Mouse (Mus musculus): ENCODE results near the gene Krt31. TPM values are rescaled to one million over a fixed set of nuclear protein-coding genes. Genes with fewer than 3 reads are reported as not detected.

Gene Krt31
- polyA plus RNA-seq, 1 experiment from 2014 or later, result not detected

Other genes with a start within 250 kb of the Krt31 start
- gene Gm11554, start 246.1 kb downstream of the Krt31 start, polyA plus RNA-seq (2016; fragmentation: Nextera tagmentation; extraction: Ambion mirVana), result not detected in 2 replicates
- not detected in 2 replicates for gene Krtap4-13, start 240.7 kb downstream of the Krt31 start, polyA plus RNA-seq (2016; fragmentation: Nextera tagmentation; extraction: Ambion mirVana)
- gene Gm11564, start 234.9 kb downstream of the Krt31 start, polyA plus RNA-seq (2016; fragmentation: Nextera tagmentation; extraction: Ambion mirVana), result not detected in 2 replicates
- gene 2300003K06Rik, start 212.5 kb downstream of the Krt31 start, polyA plus RNA-seq (2016; fragmentation: Nextera tagmentation; extraction: Ambion mirVana), result not detected in 2 replicates
- not detected in 2 replicates for gene Krtap4-16, start 198.9 kb downstream of the Krt31 start, polyA plus RNA-seq (2016; fragmentation: Nextera tagmentation; extraction: Ambion mirVana)
- not detected in 2 replicates for gene Gm11568, start 192.6 kb downstream of the Krt31 start, polyA plus RNA-seq (2016; fragmentation: Nextera tagmentation; extraction: Ambion mirVana)
- gene Gm11559, start 186.1 kb downstream of the Krt31 start, polyA plus RNA-seq (2016; fragmentation: Nextera tagmentation; extraction: Ambion mirVana), result not detected in 2 replicates
- not detected in 2 replicates for gene Krtap9-1, start 177.2 kb downstream of the Krt31 start, polyA plus RNA-seq (2016; fragmentation: Nextera tagmentation; extraction: Ambion mirVana)
- gene Gm11567, start 171.4 kb downstream of the Krt31 start, polyA plus RNA-seq (2016; fragmentation: Nextera tagmentation; extraction: Ambion mirVana), result not detected in 2 replicates
- not detected in 2 replicates for gene Krtap31-1, start 142.6 kb downstream of the Krt31 start, polyA plus RNA-seq (2016; fragmentation: Nextera tagmentation; extraction: Ambion mirVana)
- not detected in 2 replicates for gene Gm11565, start 135.8 kb downstream of the Krt31 start, polyA plus RNA-seq (2016; fragmentation: Nextera tagmentation; extraction: Ambion mirVana)
- gene Krtap31-2, start 114.3 kb downstream of the Krt31 start, polyA plus RNA-seq (2016; fragmentation: Nextera tagmentation; extraction: Ambion mirVana), result not detected in 2 replicates
- gene Krtap9-5, start 102.1 kb downstream of the Krt31 start, polyA plus RNA-seq (2016; fragmentation: Nextera tagmentation; extraction: Ambion mirVana), result not detected in 2 replicates
- gene Krtap29-1, start 71.5 kb downstream of the Krt31 start, polyA plus RNA-seq (2016; fragmentation: Nextera tagmentation; extraction: Ambion mirVana), result not detected in 2 replicates
- not detected in 2 replicates for gene Krtap16-1, start 64.0 kb downstream of the Krt31 start, polyA plus RNA-seq (2016; fragmentation: Nextera tagmentation; extraction: Ambion mirVana)
- gene Krtap17-1, start 56.6 kb downstream of the Krt31 start, polyA plus RNA-seq (2016; fragmentation: Nextera tagmentation; extraction: Ambion mirVana), result not detected in 2 replicates
- gene Krt33a, start 34.3 kb downstream of the Krt31 start, polyA plus RNA-seq (2016; fragmentation: Nextera tagmentation; extraction: Ambion mirVana), result not detected in 2 replicates
- not detected in 2 replicates for gene Krt33b, start 20.7 kb downstream of the Krt31 start, polyA plus RNA-seq (2016; fragmentation: Nextera tagmentation; extraction: Ambion mirVana)
- not detected in 2 replicates for gene Krt34, start 9.0 kb downstream of the Krt31 start, polyA plus RNA-seq (2016; fragmentation: Nextera tagmentation; extraction: Ambion mirVana)
- gene Krt32, start 37.7 kb upstream of the Krt31 start, polyA plus RNA-seq (2016; fragmentation: Nextera tagmentation; extraction: Ambion mirVana), result not detected in 2 replicates
- not detected in 2 replicates for gene Krt35, start 45.7 kb upstream of the Krt31 start, polyA plus RNA-seq (2016; fragmentation: Nextera tagmentation; extraction: Ambion mirVana)
- not detected in 2 replicates for gene Krt36, start 55.1 kb upstream of the Krt31 start, polyA plus RNA-seq (2016; fragmentation: Nextera tagmentation; extraction: Ambion mirVana)
- not detected in 2 replicates for gene Krt13, start 71.0 kb upstream of the Krt31 start, polyA plus RNA-seq (2016; fragmentation: Nextera tagmentation; extraction: Ambion mirVana)
- gene Krt15, start 85.4 kb upstream of the Krt31 start, polyA plus RNA-seq (2016; fragmentation: Nextera tagmentation; extraction: Ambion mirVana), result 0.55 and 0.77 TPM in 2 replicates
- gene Krt19, start 98.1 kb upstream of the Krt31 start, polyA plus RNA-seq (2016; fragmentation: Nextera tagmentation; extraction: Ambion mirVana), result 5.3 and 5.4 TPM in 2 replicates
- not detected in 2 replicates for gene Krt9, start 142.7 kb upstream of the Krt31 start, polyA plus RNA-seq (2016; fragmentation: Nextera tagmentation; extraction: Ambion mirVana)
- gene Krt14, start 157.0 kb upstream of the Krt31 start, polyA plus RNA-seq (2016; fragmentation: Nextera tagmentation; extraction: Ambion mirVana), result 1.9 and 2.0 TPM in 2 replicates
- gene Krt16, start 198.4 kb upstream of the Krt31 start, polyA plus RNA-seq (2016; fragmentation: Nextera tagmentation; extraction: Ambion mirVana), result not detected in 2 replicates
- not detected in 2 replicates for gene Krt17, start 210.5 kb upstream of the Krt31 start, polyA plus RNA-seq (2016; fragmentation: Nextera tagmentation; extraction: Ambion mirVana)
- not detected in 2 replicates for gene Krt42, start 219.3 kb upstream of the Krt31 start, polyA plus RNA-seq (2016; fragmentation: Nextera tagmentation; extraction: Ambion mirVana)

Data from forebrain, embryonic 10.5 days (tissue).